Mouse (Mus musculus) midbrain, embryonic 16.5 days (tissue): Measurements from ENCODE around the gene Trib3. TPM values are rescaled to one million over a fixed set of nuclear protein-coding genes. Genes with fewer than 3 reads are reported as not detected.

Experiments used
- ATAC-seq: fragments of 200-750 bp; cut with Nextera tagmentation; 2 replicates; pipeline ENCODE4 v1.8.0; 2017; ENCODE audit warnings: moderate TSS enrichment
- H3K27ac ChIP-seq: fragments of 300-500 bp; sonication (generic); 2 replicates; pipeline ENCODE4 v1.5.1; 2014; ENCODE audit warnings: mild to moderate bottlenecking, low read length, mixed read lengths
- H3K27me3 ChIP-seq: fragments of 300-500 bp; sonication (generic); 2 replicates; pipeline ENCODE4 v1.6.1; 2014; ENCODE audit warnings: low read depth, low read length, mixed read lengths; ENCODE audit not compliant: control insufficient read depth, insufficient read depth
- H3K36me3 ChIP-seq: fragments of 300-500 bp; sonication (generic); 2 replicates; pipeline ENCODE4 v1.6.1; 2014; ENCODE audit warnings: mild to moderate bottlenecking, low read length, moderate library complexity, mixed read lengths; ENCODE audit not compliant: control insufficient read depth, insufficient read depth
- H3K4me1 ChIP-seq: fragments of 300-500 bp; sonication (generic); 2 replicates; pipeline ENCODE4 v1.6.1; 2014; ENCODE audit warnings: mild to moderate bottlenecking, low read length, mixed read lengths; ENCODE audit not compliant: control insufficient read depth, insufficient read depth
- H3K4me2 ChIP-seq: fragments of 300-500 bp; sonication (generic); 2 replicates; pipeline ENCODE4 v1.6.1; 2014; ENCODE audit warnings: mild to moderate bottlenecking, low read length, mixed read lengths
- H3K4me3 ChIP-seq: fragments of 300-500 bp; sonication (generic); 2 replicates; pipeline ENCODE4 v1.5.1; 2014; ENCODE audit warnings: low read depth, mild to moderate bottlenecking, low read length, moderate library complexity, mixed read lengths
- H3K9ac ChIP-seq: fragments of 300-500 bp; sonication (generic); 2 replicates; pipeline ENCODE4 v1.6.1; 2014; ENCODE audit warnings: low read depth, low read length, mixed read lengths
- H3K9me3 ChIP-seq: fragments of 300-500 bp; sonication (generic); replicated peaks from 2 replicates; pipeline ENCODE4 v1.6.1; 2014; ENCODE audit warnings: mild to moderate bottlenecking, low read length, mixed read lengths; ENCODE audit not compliant: control insufficient read depth, poor library complexity, severe bottlenecking
- WGBS: fragments of 180-500 bp; shearing (Covaris S2); extraction: QIAGEN DNeasy Blood & Tissue Kit; methylation state at CpG from one replicate; pipeline ENCODE4 v1.1.7; 2014; 5-methylcytosine and 5-hydroxymethylcytosine counted together
- polyA plus RNA-seq: library from polyadenylated mRNA; unstranded; fragments of >200 nt; fragmentation: Nextera tagmentation; extraction: Ambion mirVana; gene quantifications from 2 replicates; pipeline ENCODE4 v1.2.1, GENCODE M21; 2015

Trib3 gene
- polyA plus RNA-seq, 1 experiment from 2014 or later = 2.4 TPM

DNA sequence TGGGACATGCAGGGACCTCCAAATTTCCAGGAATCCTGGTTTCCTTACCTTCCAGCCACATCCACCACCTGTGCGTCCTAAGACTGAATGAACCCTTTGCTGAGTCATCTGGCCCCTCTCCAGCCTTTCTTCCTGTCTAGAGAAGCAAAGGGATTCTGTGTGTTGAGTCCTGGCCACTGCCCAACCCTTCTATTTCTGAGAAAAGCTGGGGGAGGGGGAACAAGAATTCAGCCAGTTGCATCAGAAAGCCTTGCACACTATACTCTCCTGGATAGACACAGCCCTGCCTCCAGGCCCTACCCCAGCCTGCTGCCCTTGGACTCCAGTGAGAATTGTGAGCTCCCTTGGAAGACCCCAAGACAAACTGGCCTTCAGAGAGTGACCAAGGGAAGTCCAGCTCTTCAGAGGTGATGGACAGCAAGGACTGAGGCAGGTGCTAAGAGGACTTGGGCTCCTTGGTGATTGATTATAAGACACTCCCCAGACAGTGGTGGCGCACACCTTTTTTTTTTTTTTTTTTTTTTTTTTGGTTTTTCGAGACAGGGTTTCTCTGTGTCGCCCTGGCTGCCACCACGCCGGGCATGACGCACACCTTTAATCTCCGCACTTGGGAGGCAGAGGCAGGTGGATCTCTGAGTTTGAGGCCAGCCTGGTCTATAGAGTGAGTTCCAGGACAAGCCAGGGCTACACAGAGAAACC is 6.2 kb upstream of the Trib3 start:
- Histone ChIP-seq H3K9ac (no peak overlapping the region), H3K4me2 (no peak overlapping the region), H3K9me3 (no peaks in the 10 kb centered on the region), H3K27me3 (no peaks in the 10 kb centered on the region), H3K36me3 (no peaks in the 10 kb centered on the region), H3K4me3 (no peak overlapping the region), H3K27ac (no peak overlapping the region), H3K4me1 (no peaks in the 10 kb centered on the region)
- ATAC-seq = no peak
- 90% methylated on average over 8 of the region's 8 CpGs for WGBS

GRCm38 (mm10) chr2:152349205-152349604 is 5.4 kb upstream of the Trib3 start:
- whole genome bisulfite sequencing = 76% methylated on average over 6 of the region's 6 CpGs
- Histone ChIP-seq H3K4me1 (no peaks in the 10 kb centered on the region), H3K4me2 (no peak overlapping the region), H3K9me3 (no peaks in the 10 kb centered on the region), H3K27ac (no peak overlapping the region), H3K9ac (no peak overlapping the region), H3K27me3 (no peaks in the 10 kb centered on the region), H3K4me3 (no peak overlapping the region), H3K36me3 (no peaks in the 10 kb centered on the region)
- no peak for ATAC-seq

GRCm38 (mm10) chr2:152347722-152348121 is 3.9 kb upstream of the Trib3 start:
- Histone ChIP-seq H3K4me1 (no peaks in the 10 kb centered on the region), H3K9ac (no peak overlapping the region), H3K36me3 (no peaks in the 10 kb centered on the region), H3K4me3 (no peak overlapping the region), H3K9me3 (no peaks in the 10 kb centered on the region), H3K27me3 (no peaks in the 10 kb centered on the region), H3K27ac (no peak overlapping the region), H3K4me2 (no peak overlapping the region)
- WGBS = 80% methylated on average over 2 of the region's 2 CpGs
- ATAC-seq = no peak

DNA sequence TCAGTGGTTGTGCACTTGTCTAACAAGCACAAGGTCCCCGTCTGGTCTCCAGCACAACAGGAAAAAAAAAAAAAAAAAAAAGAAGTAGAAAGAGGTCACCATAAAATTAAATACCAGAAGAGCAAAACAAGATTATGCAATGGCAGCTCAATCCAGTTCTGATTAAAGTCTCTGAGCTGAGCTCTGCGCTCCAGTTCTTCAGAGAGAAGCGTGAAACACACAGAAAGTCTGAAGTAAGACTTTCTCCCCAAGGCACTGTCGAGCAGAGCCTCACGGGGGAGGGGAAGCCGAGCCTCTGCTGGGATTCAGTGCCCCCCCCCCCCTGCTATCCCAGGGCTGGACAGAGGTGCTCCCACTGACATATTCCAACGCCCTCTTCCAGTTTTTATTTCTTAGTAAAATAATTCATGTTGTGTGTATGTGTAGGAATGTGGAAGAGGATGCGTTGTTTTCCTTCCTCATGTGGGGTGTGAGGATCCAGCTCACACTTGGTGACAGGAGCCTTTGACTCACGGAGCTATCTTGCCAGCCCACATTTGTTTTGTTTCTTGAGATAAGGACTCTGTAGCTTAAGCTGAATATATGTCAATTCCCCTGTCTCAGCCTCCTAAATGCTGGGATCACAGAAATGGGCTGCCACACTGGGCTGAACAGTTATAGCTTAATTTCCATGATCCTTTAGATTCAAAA is 3.1 kb upstream of the Trib3 start:
- 42% methylated on average over 9 of the region's 9 CpGs for WGBS
- no peak for ATAC-seq
- Histone ChIP-seq H3K36me3 (no peaks in the 10 kb centered on the region), H3K4me3 (no peak overlapping the region), H3K27ac (no peak overlapping the region), H3K9me3 (no peaks in the 10 kb centered on the region), H3K27me3 (no peaks in the 10 kb centered on the region), H3K4me1 (no peaks in the 10 kb centered on the region), H3K9ac (no peak overlapping the region), H3K4me2 (no peak overlapping the region)

GRCm38 (mm10) chr2:152345393-152345792 is 1.6 kb upstream of the Trib3 start:
- H3K27ac ChIP-seq = no peak overlapping the region
- WGBS = 64% methylated on average over 6 of the region's 6 CpGs
- no peaks in the 10 kb centered on the region for H3K27me3 ChIP-seq
- no peak overlapping the region for H3K9ac ChIP-seq
- H3K4me1 ChIP-seq = no peaks in the 10 kb centered on the region
- no peak for ATAC-seq
- no peaks in the 10 kb centered on the region for H3K9me3 ChIP-seq
- no peak overlapping the region for H3K4me2 ChIP-seq
- H3K4me3 ChIP-seq = no peak overlapping the region
- H3K36me3 ChIP-seq = no peaks in the 10 kb centered on the region

- no peak overlapping the region for H3K9ac ChIP-seq
- no peak overlapping the region for H3K4me3 ChIP-seq
- WGBS = 64% methylated on average over 5 of the region's 5 CpGs
- H3K27me3 ChIP-seq = no peaks in the 10 kb centered on the region
- no peaks in the 10 kb centered on the region for H3K4me1 ChIP-seq
- no peaks in the 10 kb centered on the region for H3K36me3 ChIP-seq
- ATAC-seq = no peak
- H3K9me3 ChIP-seq = no peaks in the 10 kb centered on the region
- no peak overlapping the region for H3K27ac ChIP-seq
- no peak overlapping the region for H3K4me2 ChIP-seq
These were observed 1.1 kb upstream of the Trib3 start for GRCm38 (mm10) chr2:152344909-152345308.

GRCm38 (mm10) chr2:152344361-152344760 is 529 bp upstream of the Trib3 start:
- peak; percentile 18; the same call in 1 of the 2 replicates for ATAC-seq
- H3K27me3 ChIP-seq = no peaks in the 10 kb centered on the region
- peak overlapping the region; percentile 70 for H3K4me2 ChIP-seq
- H3K9ac ChIP-seq = peak overlapping the region; percentile 65; the same call in 1 of the 2 replicates
- H3K36me3 ChIP-seq = no peaks in the 10 kb centered on the region
- 9% methylated on average over 10 of the region's 10 CpGs for WGBS
- peak overlapping the region; percentile 52 for H3K4me3 ChIP-seq
- no peaks in the 10 kb centered on the region for H3K9me3 ChIP-seq
- H3K27ac ChIP-seq = no peak overlapping the region
- H3K4me1 ChIP-seq = no peaks in the 10 kb centered on the region

GRCm38 (mm10) chr2:152339631-152340179 is 4.1 kb downstream of the Trib3 start:
- H3K4me3 ChIP-seq = no peak overlapping the region
- H3K27ac ChIP-seq = no peak overlapping the region
- no peak overlapping the region for H3K4me2 ChIP-seq
- no peaks in the 10 kb centered on the region for H3K36me3 ChIP-seq
- ATAC-seq = no peak
- H3K27me3 ChIP-seq = no peaks in the 10 kb centered on the region
- no peak overlapping the region for H3K9ac ChIP-seq
- no peaks in the 10 kb centered on the region for H3K4me1 ChIP-seq
- WGBS = 89% methylated on average over 22 of the region's 22 CpGs
- H3K9me3 ChIP-seq = no peaks in the 10 kb centered on the region

DNA sequence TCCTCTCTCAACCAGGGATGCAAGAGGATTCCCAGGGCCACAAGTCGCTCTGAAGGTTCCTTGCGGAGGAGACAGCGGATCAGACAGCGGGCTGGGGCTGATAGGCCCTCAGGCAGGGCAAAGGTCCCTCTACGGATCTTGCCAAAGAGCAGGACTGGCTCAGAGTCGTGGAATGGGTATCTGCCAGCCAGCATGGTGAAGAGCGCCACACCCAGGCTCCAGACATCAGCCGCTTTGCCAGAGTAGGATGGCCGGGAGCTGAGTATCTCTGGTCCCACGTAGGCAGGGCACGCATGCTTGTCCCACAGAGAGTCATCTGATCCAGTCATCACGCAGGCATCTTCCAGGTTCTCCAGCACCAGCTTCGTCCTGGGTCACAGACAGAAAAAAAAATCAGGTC is 5.5 kb downstream of the Trib3 start:
- Histone ChIP-seq H3K27ac (no peak overlapping the region), H3K9me3 (no peaks in the 10 kb centered on the region), H3K9ac (no peak overlapping the region), H3K36me3 (no peaks in the 10 kb centered on the region), H3K27me3 (no peaks in the 10 kb centered on the region), H3K4me1 (no peaks in the 10 kb centered on the region), H3K4me2 (no peak overlapping the region), H3K4me3 (no peak overlapping the region)
- no peak for ATAC-seq
- 80% methylated on average over 13 of the region's 13 CpGs for WGBS
